Mouse (Mus musculus) forebrain, embryonic 15.5 days (tissue): ENCODE results near the gene Cdk17. TPM values are rescaled to one million over a fixed set of nuclear protein-coding genes. Genes with fewer than 3 reads are reported as not detected.

Source experiments
- ATAC-seq: fragments of 200-750 bp; cut with Nextera tagmentation; replicated peaks from 2 replicates; pipeline ENCODE4 v1.8.0; 2017; ENCODE audit warnings: mild to moderate bottlenecking, moderate TSS enrichment, moderate library complexity
- H3K27ac ChIP-seq: fragments of 300-500 bp; sonication (generic); replicated peaks from 2 replicates; pipeline ENCODE4 v1.5.1; 2015; ENCODE audit warnings: mild to moderate bottlenecking, inconsistent platforms
- H3K27me3 ChIP-seq: fragments of 300-500 bp; sonication (generic); 2 replicates; pipeline ENCODE4 v1.6.1; 2015; ENCODE audit warnings: inconsistent platforms
- H3K36me3 ChIP-seq: fragments of 300-500 bp; sonication (generic); 2 replicates; pipeline ENCODE4 v1.6.1; 2015; ENCODE audit warnings: mild to moderate bottlenecking, inconsistent platforms
- H3K4me1 ChIP-seq: fragments of 300-500 bp; sonication (generic); 2 replicates; pipeline ENCODE4 v1.6.1; 2015; ENCODE audit warnings: inconsistent platforms
- H3K4me2 ChIP-seq: fragments of 300-500 bp; sonication (generic); replicated peaks from 2 replicates; pipeline ENCODE4 v1.6.1; 2015; ENCODE audit warnings: mild to moderate bottlenecking, inconsistent platforms
- H3K4me3 ChIP-seq: fragments of 300-500 bp; sonication (generic); 2 replicates; pipeline ENCODE4 v1.5.1; 2015; ENCODE audit warnings: mild to moderate bottlenecking, inconsistent platforms
- H3K9ac ChIP-seq: fragments of 300-500 bp; sonication (generic); replicated peaks from 2 replicates; pipeline ENCODE4 v1.6.1; 2015; ENCODE audit warnings: mild to moderate bottlenecking, inconsistent platforms
- H3K9me3 ChIP-seq: fragments of 300-500 bp; sonication (generic); 2 replicates; pipeline ENCODE4 v1.6.1; 2016; ENCODE audit warnings: inconsistent platforms
- WGBS: fragments of 180-500 bp; shearing (Covaris S2); methylation state at CpG from one replicate; pipeline ENCODE4 v1.1.7; 2015; ENCODE audit warnings: mixed read lengths; 5-methylcytosine and 5-hydroxymethylcytosine counted together
- polyA plus RNA-seq: library from polyadenylated mRNA; unstranded; fragments of >200 nt; fragmentation: Nextera tagmentation; extraction: Ambion mirVana; gene quantifications from 2 replicates; pipeline ENCODE4 v1.2.1, GENCODE M21; 2015

Cdk17 gene
- polyA plus RNA-seq, 1 experiment from 2014 or later: 57.3 TPM

DNA sequence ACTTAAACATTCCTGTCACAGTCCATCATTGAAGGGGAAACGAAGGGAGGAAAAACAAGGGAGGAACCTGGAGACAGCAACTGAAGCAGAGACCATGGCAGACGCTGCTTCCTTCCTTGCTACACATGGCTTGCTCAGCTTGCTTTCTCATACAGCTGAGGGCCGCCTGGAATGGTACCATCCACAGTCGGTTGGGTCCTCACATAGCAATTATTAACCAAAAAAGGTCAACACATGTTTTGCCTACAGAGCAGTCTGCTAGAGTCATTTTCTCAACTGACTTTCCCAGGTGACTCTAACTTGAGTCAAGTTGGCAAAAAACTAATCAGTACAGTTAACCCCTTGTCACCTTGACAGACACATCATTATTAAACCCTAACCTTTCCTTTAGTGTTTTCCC is 53.6 kb downstream of the Cdk17 start:
- 76% methylated on average over 4 of the region's 4 CpGs for WGBS
- Histone ChIP-seq H3K4me3 (no peak overlapping the region), H3K9me3 (no peaks in the 10 kb centered on the region), H3K27ac (no peak overlapping the region), H3K9ac (no peak overlapping the region), H3K4me1 (0 out of 2 replicates have a peak, but pooled peaks cover 2% of the 10 kb centered on the region), H3K4me2 (no peak overlapping the region), H3K36me3 (peaks cover 43% of the 10 kb centered on the region), H3K27me3 (no peaks in the 10 kb centered on the region)
- ATAC-seq: no peak

DNA sequence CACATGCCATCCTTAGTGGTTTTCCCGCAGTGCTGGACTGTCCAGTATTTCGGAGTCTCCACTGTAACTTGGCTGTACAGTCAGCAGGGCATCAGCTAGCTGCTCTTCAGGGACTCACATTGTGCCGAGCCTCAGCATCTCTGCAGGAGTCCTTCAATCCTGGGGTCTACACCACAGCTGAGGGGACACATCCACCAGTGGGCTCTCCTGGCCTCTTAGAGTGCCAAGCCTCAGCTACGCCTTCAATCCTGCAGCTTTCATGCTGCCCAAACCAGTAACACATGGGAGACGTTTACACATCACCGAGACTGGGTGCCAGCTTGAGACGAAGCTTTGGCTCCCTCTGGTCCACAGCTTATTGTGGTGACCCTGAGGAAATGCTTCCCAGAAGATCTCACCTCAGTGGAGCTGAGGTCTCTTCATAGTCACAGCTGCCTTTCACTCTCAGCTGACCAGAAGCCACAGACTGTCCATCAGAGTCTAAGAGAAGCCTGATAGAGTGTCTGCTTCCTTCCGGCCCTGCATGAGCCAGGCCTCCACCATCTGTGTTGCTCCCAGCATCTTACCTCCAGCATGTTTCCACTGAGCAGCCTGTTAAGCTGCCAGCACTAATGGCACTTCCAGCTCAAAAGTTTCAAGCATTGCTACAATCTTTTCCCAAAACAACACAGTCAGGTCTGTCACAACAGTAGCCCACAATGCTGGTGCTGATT is 54.5 kb downstream of the Cdk17 start:
- Histone ChIP-seq H3K4me1 (0 out of 2 replicates have a peak, but pooled peaks cover 2% of the 10 kb centered on the region), H3K9me3 (no peaks in the 10 kb centered on the region), H3K4me2 (no peak overlapping the region), H3K36me3 (peaks cover 43% of the 10 kb centered on the region), H3K4me3 (no peak overlapping the region), H3K27ac (no peak overlapping the region), H3K27me3 (no peaks in the 10 kb centered on the region), H3K9ac (no peak overlapping the region)
- WGBS: 79% methylated on average over 8 of the region's 8 CpGs
- ATAC-seq: no peak

DNA sequence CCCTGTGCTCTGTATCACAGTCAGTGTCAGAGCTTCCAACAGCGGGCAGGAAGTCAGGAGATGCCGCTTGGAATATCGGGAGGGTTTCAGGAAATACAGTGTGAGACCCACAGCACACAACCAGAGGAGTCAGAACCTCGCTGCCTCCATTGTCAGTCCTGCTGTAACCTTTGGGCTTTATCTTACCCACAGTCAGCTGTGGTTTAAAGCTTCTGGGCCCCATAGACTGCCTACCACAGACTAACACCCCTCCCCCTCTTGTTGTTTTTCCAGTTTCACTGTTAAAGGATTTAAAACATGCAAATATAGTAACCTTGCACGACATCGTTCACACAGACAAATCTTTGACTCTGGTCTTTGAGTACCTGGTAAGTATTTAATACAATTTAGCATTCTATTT is 65.1 kb downstream of the Cdk17 start:
- 81% methylated on average over 6 of the region's 6 CpGs for WGBS

DNA sequence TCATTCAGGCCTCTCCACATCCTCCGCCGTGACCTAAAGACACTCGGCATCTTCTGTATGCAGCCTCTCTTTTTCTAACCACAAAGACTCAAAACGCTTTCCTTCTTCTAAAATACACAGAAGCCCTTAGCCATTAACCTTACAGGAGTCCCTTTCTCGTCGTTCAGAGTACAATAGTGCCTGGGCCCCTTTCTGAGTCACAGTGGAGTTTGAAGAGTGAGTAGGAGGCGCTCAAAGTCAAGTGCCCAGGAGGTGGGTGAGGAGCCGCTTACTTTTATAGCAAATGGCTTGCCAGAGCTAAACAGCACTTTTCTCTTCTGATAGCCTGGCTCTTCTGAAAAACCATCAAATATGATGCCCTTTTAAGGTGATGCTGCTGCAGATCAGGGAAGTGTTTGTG is 67.2 kb downstream of the Cdk17 start:
- 0 out of 2 replicates have a peak, but pooled peaks cover 6% of the 10 kb centered on the region for H3K4me1 ChIP-seq
- H3K4me2 ChIP-seq: no peak overlapping the region
- H3K27me3 ChIP-seq: no peaks in the 10 kb centered on the region
- no peak for ATAC-seq
- H3K4me3 ChIP-seq: no peak overlapping the region
- H3K9ac ChIP-seq: no peak overlapping the region
- H3K27ac ChIP-seq: no peak overlapping the region
- WGBS: 57% methylated on average over 8 of the region's 8 CpGs
- H3K9me3 ChIP-seq: no peaks in the 10 kb centered on the region
- peaks cover 20% of the 10 kb centered on the region for H3K36me3 ChIP-seq

More for the DNA sequence above, 65.1 kb downstream of the Cdk17 start:
- Histone ChIP-seq H3K9me3 (no peaks in the 10 kb centered on the region), H3K27ac (no peak overlapping the region), H3K4me2 (no peak overlapping the region), H3K4me1 (no peaks in the 10 kb centered on the region), H3K4me3 (no peak overlapping the region), H3K9ac (no peak overlapping the region), H3K36me3 (peaks cover 15% of the 10 kb centered on the region), H3K27me3 (no peaks in the 10 kb centered on the region)
- ATAC-seq: no peak

DNA sequence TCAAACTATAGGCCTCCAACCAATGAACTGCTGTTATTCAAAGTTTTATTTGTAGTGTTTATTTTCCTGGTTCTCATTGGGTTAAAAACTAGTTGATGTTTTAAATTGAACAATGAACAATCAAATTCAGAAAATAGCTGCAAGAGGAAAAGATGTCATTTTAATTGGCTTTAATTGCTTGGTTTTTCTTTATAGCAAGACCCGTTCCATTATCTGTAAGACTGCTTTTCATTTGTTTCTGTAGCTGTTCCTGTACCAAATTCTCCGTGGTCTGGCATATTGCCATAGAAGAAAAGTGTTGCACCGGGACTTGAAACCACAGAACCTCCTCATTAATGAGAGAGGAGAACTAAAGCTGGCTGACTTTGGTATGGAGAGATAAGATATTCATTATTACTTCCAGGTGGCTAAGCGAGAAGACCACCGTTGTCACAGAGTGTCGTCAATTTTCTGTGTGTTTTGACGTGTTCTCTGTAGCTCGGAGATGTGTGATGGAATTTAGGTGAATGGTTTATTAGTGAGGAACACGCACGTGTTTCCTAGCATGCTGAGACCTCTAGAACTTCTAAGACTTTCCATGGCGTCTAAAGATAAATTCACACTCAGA is 67.8 kb downstream of the Cdk17 start:
- 47% methylated on average over 11 of the region's 11 CpGs for WGBS
- H3K27me3 ChIP-seq: no peaks in the 10 kb centered on the region
- no peak overlapping the region for H3K27ac ChIP-seq
- 0 out of 2 replicates have a peak, but pooled peaks cover 6% of the 10 kb centered on the region for H3K4me1 ChIP-seq
- no peak overlapping the region for H3K9ac ChIP-seq
- H3K4me2 ChIP-seq: no peak overlapping the region
- no peak overlapping the region for H3K4me3 ChIP-seq
- ATAC-seq: no peak
- peaks cover 23% of the 10 kb centered on the region for H3K36me3 ChIP-seq
- H3K9me3 ChIP-seq: no peaks in the 10 kb centered on the region

DNA sequence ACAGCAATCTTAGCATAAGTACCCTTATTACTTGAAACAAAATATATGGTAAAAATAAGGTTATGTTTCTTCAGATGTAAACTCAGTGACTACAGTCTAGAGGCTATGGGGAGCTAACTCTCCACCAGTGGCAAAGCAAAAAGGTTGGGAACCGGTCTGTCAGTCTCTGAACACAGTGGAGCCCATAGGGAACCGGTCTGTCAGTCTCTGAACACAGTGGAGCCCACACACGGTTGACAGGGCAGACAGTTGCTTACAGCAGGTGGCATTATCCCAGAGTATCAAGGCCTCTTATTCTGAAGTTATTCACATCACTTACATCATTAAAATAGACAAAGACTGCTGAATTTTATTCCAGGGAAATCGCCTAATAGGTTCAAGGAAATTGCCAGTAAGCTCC is 70.8 kb downstream of the Cdk17 start:
- 33% methylated on average over 4 of the region's 4 CpGs for WGBS
- Histone ChIP-seq H3K27ac (0 out of 2 replicates have a peak overlapping the region, but pooled peaks have one; percentile 12), H3K4me1 (0 out of 2 replicates have a peak, but pooled peaks cover 6% of the 10 kb centered on the region), H3K36me3 (peaks cover 38% of the 10 kb centered on the region), H3K4me2 (no peak overlapping the region), H3K4me3 (no peak overlapping the region), H3K9ac (no peak overlapping the region), H3K9me3 (no peaks in the 10 kb centered on the region), H3K27me3 (no peaks in the 10 kb centered on the region)
- ATAC-seq: peak; percentile 70

DNA sequence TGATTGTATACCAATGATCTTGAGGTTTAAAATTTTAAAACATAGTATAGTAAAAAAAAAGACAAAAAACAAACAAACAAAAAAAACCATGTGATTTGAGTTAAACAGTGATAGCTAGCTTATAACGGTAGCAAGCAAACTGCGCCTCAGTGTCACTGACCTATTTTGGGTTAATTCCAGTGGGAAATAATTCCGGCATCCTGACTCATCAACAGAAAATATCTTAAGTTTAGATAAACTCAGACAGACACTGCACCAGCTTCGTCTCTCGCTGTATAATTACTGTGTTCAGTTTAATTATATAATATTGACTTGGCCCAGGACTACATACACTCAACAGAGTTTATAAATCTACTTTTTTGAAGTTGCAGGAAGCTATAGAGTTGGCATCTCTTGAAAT is 71.2 kb downstream of the Cdk17 start:
- H3K4me1 ChIP-seq: 0 out of 2 replicates have a peak, but pooled peaks cover 6% of the 10 kb centered on the region
- ATAC-seq: no peak
- no peak overlapping the region for H3K27ac ChIP-seq
- no peak overlapping the region for H3K4me2 ChIP-seq
- H3K36me3 ChIP-seq: peaks cover 35% of the 10 kb centered on the region
- 86% methylated on average over 5 of the region's 5 CpGs for WGBS
- H3K27me3 ChIP-seq: no peaks in the 10 kb centered on the region
- no peak overlapping the region for H3K9ac ChIP-seq
- H3K9me3 ChIP-seq: no peaks in the 10 kb centered on the region
- no peak overlapping the region for H3K4me3 ChIP-seq

DNA sequence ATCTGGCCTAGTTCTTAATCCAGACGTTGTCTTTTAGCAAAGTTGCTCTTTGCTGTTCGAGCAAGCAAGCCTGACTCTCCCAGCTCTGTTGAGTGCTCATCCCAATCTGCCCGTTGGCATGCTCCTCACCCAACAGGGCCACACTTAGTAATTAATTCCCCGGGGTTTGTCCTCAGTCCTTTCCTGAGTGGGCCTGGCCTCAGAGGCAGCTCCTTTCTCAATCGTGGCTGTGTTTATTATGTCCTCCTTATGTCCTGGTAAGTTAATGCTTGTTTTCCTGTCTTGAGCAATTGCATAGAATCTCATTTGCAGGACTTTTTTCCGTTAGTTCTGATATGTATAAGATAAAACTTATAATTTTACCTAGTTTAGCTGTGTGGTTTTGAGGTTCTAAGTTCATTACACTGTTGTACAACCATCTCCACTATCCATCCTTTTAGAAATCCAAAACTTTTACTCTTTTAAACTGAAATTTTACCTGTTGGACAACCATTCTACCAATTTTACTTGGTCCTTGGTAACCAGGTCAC is 73.1 kb downstream of the Cdk17 start:
- 88% methylated on average over 6 of the region's 6 CpGs for WGBS
- Histone ChIP-seq H3K4me1 (0 out of 2 replicates have a peak, but pooled peaks cover 6% of the 10 kb centered on the region), H3K9ac (no peak overlapping the region)

DNA sequence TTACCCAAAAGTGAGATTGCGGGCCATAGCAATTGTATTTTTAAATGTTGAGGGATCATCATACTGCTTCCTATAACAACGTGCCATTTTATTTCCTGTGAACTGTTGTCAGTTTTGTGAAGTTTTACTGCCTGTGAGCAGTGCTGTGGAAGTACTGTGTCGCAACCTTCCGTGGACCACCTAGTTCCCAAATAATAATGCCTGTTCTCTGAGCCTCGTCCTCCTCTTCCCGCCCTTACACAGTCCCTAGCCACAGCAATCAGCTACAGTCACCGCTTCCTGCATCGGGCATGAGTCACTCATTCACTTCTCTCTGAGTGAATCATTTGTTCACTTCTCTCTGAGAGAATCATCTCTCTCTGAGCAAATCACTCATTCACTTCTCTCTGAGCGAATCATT is 74.0 kb downstream of the Cdk17 start:
- no peaks in the 10 kb centered on the region for H3K9me3 ChIP-seq
- H3K4me2 ChIP-seq: no peak overlapping the region
- no peak overlapping the region for H3K9ac ChIP-seq
- H3K4me3 ChIP-seq: no peak overlapping the region
- H3K27me3 ChIP-seq: no peaks in the 10 kb centered on the region
- peaks cover 58% of the 10 kb centered on the region for H3K36me3 ChIP-seq
- no peak for ATAC-seq
- 93% methylated on average over 9 of the region's 9 CpGs for WGBS
- H3K4me1 ChIP-seq: 0 out of 2 replicates have a peak, but pooled peaks cover 6% of the 10 kb centered on the region
- H3K27ac ChIP-seq: no peak overlapping the region

More for the DNA sequence above, 73.1 kb downstream of the Cdk17 start:
- no peaks in the 10 kb centered on the region for H3K9me3 ChIP-seq
- no peak overlapping the region for H3K4me3 ChIP-seq
- H3K36me3 ChIP-seq: peaks cover 48% of the 10 kb centered on the region
- H3K27me3 ChIP-seq: no peaks in the 10 kb centered on the region
- no peak for ATAC-seq
- no peak overlapping the region for H3K27ac ChIP-seq
- H3K4me2 ChIP-seq: no peak overlapping the region

DNA sequence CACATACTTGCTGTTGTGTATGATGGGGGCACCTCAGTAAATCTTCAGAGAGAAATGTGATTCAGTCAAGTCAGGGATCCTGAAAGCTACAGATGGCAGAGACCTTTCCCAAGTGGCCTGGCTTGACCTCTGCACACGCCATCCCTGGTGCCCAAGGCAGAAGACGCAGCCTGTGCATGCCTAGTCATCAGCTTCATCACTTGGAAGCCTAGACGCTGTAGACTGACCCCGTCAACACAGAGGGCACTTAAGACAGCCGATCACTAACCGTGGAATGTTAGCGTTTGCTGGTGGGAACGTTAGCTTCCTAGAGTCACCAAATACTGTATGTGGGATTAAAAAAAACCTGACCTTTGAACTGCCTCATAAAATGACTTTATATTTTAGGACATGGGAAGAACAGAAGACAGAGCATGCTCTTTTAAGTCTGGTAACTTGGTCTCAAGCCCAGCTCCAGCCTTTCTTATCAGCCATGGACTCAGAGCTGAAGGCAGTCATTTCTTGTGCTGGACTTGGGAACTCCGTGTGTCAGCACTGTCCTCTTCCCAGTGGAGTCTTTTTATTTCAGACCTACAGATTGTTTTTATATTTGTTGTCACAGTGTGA is 78.6 kb downstream of the Cdk17 start:
- Histone ChIP-seq H3K9me3 (no peaks in the 10 kb centered on the region), H3K27me3 (no peaks in the 10 kb centered on the region), H3K36me3 (peaks cover 61% of the 10 kb centered on the region), H3K4me1 (no peaks in the 10 kb centered on the region), H3K27ac (no peak overlapping the region), H3K4me3 (no peak overlapping the region), H3K9ac (no peak overlapping the region), H3K4me2 (no peak overlapping the region)
- no peak for ATAC-seq
- WGBS: 92% methylated on average over 9 of the region's 9 CpGs

DNA sequence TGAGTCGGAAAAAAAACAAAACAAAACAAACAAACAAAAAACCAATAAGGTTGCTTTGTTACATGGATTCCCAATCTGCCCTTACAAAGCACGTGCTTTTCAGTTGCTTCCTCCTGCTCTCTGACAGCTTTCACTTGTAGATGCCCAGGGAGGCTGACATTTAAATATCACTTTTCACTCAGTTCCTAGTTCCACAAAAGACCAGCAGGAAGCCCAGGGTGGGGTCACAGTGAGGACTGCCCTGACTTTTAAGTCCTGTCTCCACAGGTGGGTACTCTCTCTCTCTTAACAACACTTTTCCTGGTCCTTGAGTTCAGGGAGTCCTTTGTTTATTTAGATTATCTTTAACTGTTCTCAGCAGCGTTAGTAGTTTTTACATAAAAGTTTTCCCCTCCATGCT is 81.5 kb downstream of the Cdk17 start:
- WGBS: 7% methylated on average over 3 of the region's 3 CpGs
- Histone ChIP-seq H3K9ac (no peak overlapping the region), H3K4me3 (no peak overlapping the region), H3K27me3 (no peaks in the 10 kb centered on the region), H3K36me3 (peaks cover 39% of the 10 kb centered on the region), H3K27ac (no peak overlapping the region), H3K9me3 (no peaks in the 10 kb centered on the region), H3K4me1 (no peaks in the 10 kb centered on the region), H3K4me2 (no peak overlapping the region)
- ATAC-seq: no peak

DNA sequence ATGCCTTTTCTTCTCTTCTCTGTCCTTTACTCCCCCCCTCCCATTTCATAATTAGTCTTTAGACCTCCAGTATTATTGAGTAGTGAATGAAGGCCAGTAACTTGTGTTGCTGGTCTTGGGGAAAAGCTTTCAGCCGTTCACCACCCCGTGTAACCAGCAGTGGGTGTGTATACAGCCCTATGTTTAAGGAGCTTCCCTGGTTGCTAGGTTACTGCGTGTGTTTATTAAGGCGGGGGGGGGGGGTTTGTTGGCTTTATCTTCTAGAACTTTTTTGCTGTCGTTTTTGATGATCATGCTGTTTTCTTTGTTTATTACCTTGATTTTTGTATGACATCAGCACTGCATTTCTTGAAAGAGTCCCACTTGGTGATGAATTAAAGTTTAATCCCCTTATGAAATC is 82.2 kb downstream of the Cdk17 start:
- no peak for ATAC-seq
- 8% methylated on average over 5 of the region's 5 CpGs for WGBS
- no peak overlapping the region for H3K4me3 ChIP-seq

More for the DNA sequence above, 82.2 kb downstream of the Cdk17 start:
- H3K9ac ChIP-seq: no peak overlapping the region
- no peaks in the 10 kb centered on the region for H3K27me3 ChIP-seq
- no peak overlapping the region for H3K4me2 ChIP-seq
- 0 out of 2 replicates have a peak, but pooled peaks cover 2% of the 10 kb centered on the region for H3K4me1 ChIP-seq
- H3K27ac ChIP-seq: no peak overlapping the region
- H3K36me3 ChIP-seq: peaks cover 41% of the 10 kb centered on the region
- H3K9me3 ChIP-seq: no peaks in the 10 kb centered on the region
